Mouse (Mus musculus): ENCODE data around the gene Rilp. TPM values are rescaled to one million over a fixed set of nuclear protein-coding genes. Genes with fewer than 3 reads are reported as not detected.
"Not testable (repeated sequence)": the region's sequence is repeated elsewhere in the genome, so short reads cannot be mapped to it uniquely, and the experiment has no call there.

The Rilp gene
- polyA plus RNA-seq, 1 experiment from 2014 or later: 2.7 TPM

GRCm38 (mm10) chr11:75550200-75550946 is 40.5 kb downstream of the Rilp start:
- H3K4me1 ChIP-seq (replicated peaks; ENCODE audit: control insufficient read depth, insufficient read depth): peaks cover 22% of the 10 kb centered on the region
- TF ChIP-seq EP300 (optimal IDR thresholded peaks at IDR 0.05) (no peak), CTCF (IDR thresholded peaks at IDR 0.05; ENCODE audit: low read depth) (no peak)
- H3K36me3 ChIP-seq (ENCODE audit: control insufficient read depth, insufficient read depth, low read length): no peaks in the 10 kb centered on the region; the same call in 1 of the 2 replicates
- 41% methylated on average over 12 of the region's 12 CpGs for WGBS
- no peak overlapping the region for H3K9ac ChIP-seq (ENCODE audit: low read length)
- H3K9me3 ChIP-seq (ENCODE audit: control insufficient read depth, low read length): no peaks in the 10 kb centered on the region
- ATAC-seq (ENCODE audit: low FRiP score, low TSS enrichment) (peak; percentile 33), DNase-seq (ENCODE audit: low spot score) (peak; percentile 56)
- peak overlapping the region; percentile 88 for H3K27ac ChIP-seq (replicated peaks)
- H3K4me3 ChIP-seq (ENCODE audit: low read depth, low read length): no peak overlapping the region
- no peaks in the 10 kb centered on the region for H3K27me3 ChIP-seq (ENCODE audit: control insufficient read depth, insufficient read depth, low read length)
- H3K4me2 ChIP-seq (replicated peaks; ENCODE audit: low read depth): no peak overlapping the region

GRCm38 (mm10) chr11:75551321-75551720 is 41.4 kb downstream of the Rilp start:
- H3K27ac ChIP-seq (replicated peaks): peak overlapping the region; percentile 88
- 71% methylated on average over 5 of the region's 5 CpGs for WGBS
- no peaks in the 10 kb centered on the region for H3K27me3 ChIP-seq (ENCODE audit: control insufficient read depth, insufficient read depth, low read length)

GRCm38 (mm10) chr11:75551961-75552441 is 42.1 kb downstream of the Rilp start:
- peak; percentile 61 for DNase-seq (ENCODE audit: low spot score)
- peak; percentile 79 for ATAC-seq (ENCODE audit: low FRiP score, low TSS enrichment)
- 37% methylated on average over 9 of the region's 9 CpGs for WGBS
- H3K4me2 ChIP-seq (replicated peaks; ENCODE audit: low read depth): 0 out of 2 replicates have a peak overlapping the region, but pooled peaks have one; percentile 23
- peak overlapping the region; percentile 88 for H3K27ac ChIP-seq (replicated peaks)
- peak overlapping the region; percentile 31; the same call in 1 of the 2 replicates for H3K9ac ChIP-seq (ENCODE audit: low read length)
- no peak overlapping the region for H3K4me3 ChIP-seq (ENCODE audit: low read depth, low read length)
- peaks cover 22% of the 10 kb centered on the region for H3K4me1 ChIP-seq (replicated peaks; ENCODE audit: control insufficient read depth, insufficient read depth)
- TF ChIP-seq EP300 (optimal IDR thresholded peaks at IDR 0.05) (no peak), CTCF (IDR thresholded peaks at IDR 0.05; ENCODE audit: low read depth) (no peak)
- H3K27me3 ChIP-seq (ENCODE audit: control insufficient read depth, insufficient read depth, low read length): no peaks in the 10 kb centered on the region
- no peaks in the 10 kb centered on the region for H3K9me3 ChIP-seq (ENCODE audit: control insufficient read depth, low read length)
- no peaks in the 10 kb centered on the region; the same call in 1 of the 2 replicates for H3K36me3 ChIP-seq (ENCODE audit: control insufficient read depth, insufficient read depth, low read length)

More at GRCm38 (mm10) chr11:75551321-75551720, 41.4 kb downstream of the Rilp start:
- peak; percentile 8; the same call in 1 of the 2 replicates for ATAC-seq (ENCODE audit: low FRiP score, low TSS enrichment)
- Histone ChIP-seq H3K4me3 (ENCODE audit: low read depth, low read length) (no peak overlapping the region), H3K4me1 (replicated peaks; ENCODE audit: control insufficient read depth, insufficient read depth) (peaks cover 22% of the 10 kb centered on the region), H3K4me2 (replicated peaks; ENCODE audit: low read depth) (no peak overlapping the region), H3K9ac (ENCODE audit: low read length) (no peak overlapping the region), H3K36me3 (ENCODE audit: control insufficient read depth, insufficient read depth, low read length) (no peaks in the 10 kb centered on the region; the same call in 1 of the 2 replicates), H3K9me3 (ENCODE audit: control insufficient read depth, low read length) (no peaks in the 10 kb centered on the region)
- no peak for DNase-seq (ENCODE audit: low spot score)
- TF ChIP-seq CTCF (IDR thresholded peaks at IDR 0.05; ENCODE audit: low read depth): no peak

GRCm38 (mm10) chr11:75552906-75553482 is 43.1 kb downstream of the Rilp start:
- no peak overlapping the region for H3K9ac ChIP-seq (ENCODE audit: low read length)
- WGBS: 44% methylated on average over 7 of the region's 7 CpGs
- ATAC-seq (ENCODE audit: low FRiP score, low TSS enrichment) (no peak), DNase-seq (ENCODE audit: low spot score) (no peak)
- H3K27ac ChIP-seq (replicated peaks): peak overlapping the region; percentile 88
- no peak for TF ChIP-seq EP300 (optimal IDR thresholded peaks at IDR 0.05)
- no peak for TF ChIP-seq CTCF (IDR thresholded peaks at IDR 0.05; ENCODE audit: low read depth)
- no peaks in the 10 kb centered on the region; the same call in 1 of the 2 replicates for H3K36me3 ChIP-seq (ENCODE audit: control insufficient read depth, insufficient read depth, low read length)
- H3K4me1 ChIP-seq (replicated peaks; ENCODE audit: control insufficient read depth, insufficient read depth): peaks cover 22% of the 10 kb centered on the region
- no peak overlapping the region for H3K4me3 ChIP-seq (ENCODE audit: low read depth, low read length)
- no peaks in the 10 kb centered on the region for H3K27me3 ChIP-seq (ENCODE audit: control insufficient read depth, insufficient read depth, low read length)
- no peaks in the 10 kb centered on the region for H3K9me3 ChIP-seq (ENCODE audit: control insufficient read depth, low read length)
- no peak overlapping the region for H3K4me2 ChIP-seq (replicated peaks; ENCODE audit: low read depth)

- 94% methylated on average over 6 of the region's 6 CpGs for WGBS
- not testable (repeated sequence) for H3K4me3 ChIP-seq (ENCODE audit: low read depth, low read length); H3K9ac ChIP-seq (ENCODE audit: low read length); H3K36me3 ChIP-seq (ENCODE audit: control insufficient read depth, insufficient read depth, low read length); H3K9me3 ChIP-seq (ENCODE audit: control insufficient read depth, low read length); ATAC-seq (ENCODE audit: low FRiP score, low TSS enrichment); H3K27me3 ChIP-seq (ENCODE audit: control insufficient read depth, insufficient read depth, low read length); DNase-seq (ENCODE audit: low spot score); H3K27ac ChIP-seq (replicated peaks); H3K4me2 ChIP-seq (replicated peaks; ENCODE audit: low read depth)
- TF ChIP-seq CTCF (IDR thresholded peaks at IDR 0.05; ENCODE audit: low read depth): peak; percentile 29
- H3K4me1 ChIP-seq (replicated peaks; ENCODE audit: control insufficient read depth, insufficient read depth): peaks cover 15% of the 10 kb centered on the region
Observed at GRCm38 (mm10) chr11:75556006-75556405, 46.1 kb downstream of the Rilp start.

- H3K9me3 ChIP-seq (ENCODE audit: control insufficient read depth, low read length): no peaks in the 10 kb centered on the region
- H3K27ac ChIP-seq (replicated peaks): no peak overlapping the region
- H3K4me3 ChIP-seq (ENCODE audit: low read depth, low read length): no peak overlapping the region
- no peak overlapping the region for H3K4me2 ChIP-seq (replicated peaks; ENCODE audit: low read depth)
- H3K36me3 ChIP-seq (ENCODE audit: control insufficient read depth, insufficient read depth, low read length): no peaks in the 10 kb centered on the region; the same call in 1 of the 2 replicates
- TF ChIP-seq CTCF (IDR thresholded peaks at IDR 0.05; ENCODE audit: low read depth) (no peak), EP300 (optimal IDR thresholded peaks at IDR 0.05) (no peak)
- H3K9ac ChIP-seq (ENCODE audit: low read length): no peak overlapping the region
- no peak for DNase-seq (ENCODE audit: low spot score)
- no peak for ATAC-seq (ENCODE audit: low FRiP score, low TSS enrichment)
- WGBS: 84% methylated on average over 6 of the region's 6 CpGs
- H3K4me1 ChIP-seq (replicated peaks; ENCODE audit: control insufficient read depth, insufficient read depth): peaks cover 4% of the 10 kb centered on the region
- no peaks in the 10 kb centered on the region for H3K27me3 ChIP-seq (ENCODE audit: control insufficient read depth, insufficient read depth, low read length)
Observed at GRCm38 (mm10) chr11:75557142-75557541, 47.2 kb downstream of the Rilp start.
